Comparison of ENCODE assay signal across 14 mouse cellular contexts in genomic region chr8:84127202-84127901, GRCm38 (mm10). TPM values are rescaled to one million over a fixed set of nuclear protein-coding genes. Genes with fewer than 3 reads are reported as not detected.
DNase-seq lines count a peak whose midpoint lies in the region; ATAC-seq and TF ChIP-seq lines count a peak whose summit lies in the region.
"Had no signal": no experiment of that assay in that cellular context is flagged by ENCODE, and none has a peak within 500 bp of the region (broad histone marks: within the 10 kb centered on the region; RNA-seq: fewer than 3 reads in every experiment).

No protein-coding gene starts in this region.

- H3K27me3 ChIP-seq in intestine, embryonic 14.5 days (replicated peaks; ENCODE audit: control insufficient read depth, insufficient read depth, low read length): no peaks in the 10 kb centered on the region
- H3K27me3 ChIP-seq in intestine, postnatal 0 days (replicated peaks; ENCODE audit: control insufficient read depth, insufficient read depth, low read length): no peaks in the 10 kb centered on the region
- H3K27me3 ChIP-seq in embryonic facial prominence, embryonic 11.5 days (ENCODE audit: control insufficient read depth, insufficient read depth, low read length): no peaks in the 10 kb centered on the region
- no peaks in the 10 kb centered on the region for H3K27me3 ChIP-seq in myocyte (ENCODE audit: control insufficient read depth, insufficient read depth, insufficient read length)
- H3K27me3 ChIP-seq in forebrain, embryonic 12.5 days: peaks cover 5% of the 10 kb centered on the region; the same call in 1 of the 2 replicates
- no peaks in the 10 kb centered on the region for H3K27me3 ChIP-seq in forebrain, embryonic 13.5 days

- no peak for TF ChIP-seq CTCF in intestine, postnatal 0 days (IDR thresholded peaks at IDR 0.05; ENCODE audit: low read depth)

- no peaks in the 10 kb centered on the region for H3K4me1 ChIP-seq in intestine, embryonic 14.5 days (replicated peaks; ENCODE audit: control insufficient read depth, insufficient read depth, low read length)
- no peaks in the 10 kb centered on the region for H3K4me1 ChIP-seq in intestine, postnatal 0 days (replicated peaks; ENCODE audit: control insufficient read depth, insufficient read depth, low read length)
- H3K4me1 ChIP-seq in embryonic facial prominence, embryonic 11.5 days (ENCODE audit: control insufficient read depth, insufficient read depth, low read length): no peaks in the 10 kb centered on the region
- peaks cover 6% of the 10 kb centered on the region; the same call in 1 of the 2 replicates for H3K4me1 ChIP-seq in forebrain, embryonic 12.5 days
- H3K4me1 ChIP-seq in forebrain, embryonic 13.5 days: peaks cover 5% of the 10 kb centered on the region; the same call in 1 of the 2 replicates

- H3K9me3 ChIP-seq in intestine, embryonic 14.5 days (ENCODE audit: control insufficient read depth, low read length): no peaks in the 10 kb centered on the region
- H3K9me3 ChIP-seq in intestine, postnatal 0 days (ENCODE audit: control insufficient read depth): no peaks in the 10 kb centered on the region
- no peaks in the 10 kb centered on the region for H3K9me3 ChIP-seq in embryonic facial prominence, embryonic 11.5 days (replicated peaks; ENCODE audit: control insufficient read depth, low read length)
- H3K9me3 ChIP-seq in forebrain, embryonic 12.5 days: no peaks in the 10 kb centered on the region
- no peaks in the 10 kb centered on the region for H3K9me3 ChIP-seq in forebrain, embryonic 13.5 days (replicated peaks)

- H3K9ac ChIP-seq in intestine, embryonic 14.5 days (ENCODE audit: low read length): no peak overlapping the region
- H3K9ac ChIP-seq in intestine, postnatal 0 days (ENCODE audit: low read depth, low read length): no peak overlapping the region
- no peak overlapping the region for H3K9ac ChIP-seq in embryonic facial prominence, embryonic 11.5 days (replicated peaks; ENCODE audit: low read length)
- no peak overlapping the region for H3K9ac ChIP-seq in forebrain, embryonic 12.5 days
- H3K9ac ChIP-seq in forebrain, embryonic 13.5 days: no peak overlapping the region

- H3ac ChIP-seq in myocyte (ENCODE audit: control insufficient read depth, insufficient read length): no peak overlapping the region

- no peak overlapping the region for H3K4me2 ChIP-seq in intestine, embryonic 14.5 days (ENCODE audit: low read length)
- no peak overlapping the region for H3K4me2 ChIP-seq in intestine, postnatal 0 days (replicated peaks; ENCODE audit: low read depth)
- no peak overlapping the region for H3K4me2 ChIP-seq in embryonic facial prominence, embryonic 11.5 days (ENCODE audit: low read depth, low read length)
- peak overlapping the region; percentile 90 for H3K4me2 ChIP-seq in myocyte (ENCODE audit: low read depth)
- no peak overlapping the region for H3K4me2 ChIP-seq in forebrain, embryonic 12.5 days
- no peak overlapping the region for H3K4me2 ChIP-seq in forebrain, embryonic 13.5 days

- 0 out of 2 replicates have a peak, but pooled peaks have one; percentile 10 for ATAC-seq in intestine, embryonic 14.5 days (replicated peaks; ENCODE audit: low FRiP score, low TSS enrichment, low read depth)
- no peak for ATAC-seq in intestine, postnatal 0 days
- peak; percentile 11; the same call in 1 of the 2 replicates for ATAC-seq in embryonic facial prominence, embryonic 11.5 days (replicated peaks; ENCODE audit: insufficient number of reproducible peaks, low FRiP score, low TSS enrichment, low read depth)
- ATAC-seq in forebrain, embryonic 12.5 days (ENCODE audit: low FRiP score): no peak
- ATAC-seq in forebrain, embryonic 13.5 days: no peak
- ATAC-seq: intestine, embryonic 16.5 days had no signal

- TF ChIP-seq POLR2A in myocyte (IDR thresholded peaks at IDR 0.05; ENCODE audit: insufficient read length, low read depth): no peak

- no peak overlapping the region for H3K4me3 ChIP-seq in intestine, embryonic 14.5 days (ENCODE audit: low read depth, low read length)
- H3K4me3 ChIP-seq in intestine, postnatal 0 days (ENCODE audit: low read depth, low read length): no peak overlapping the region
- H3K4me3 ChIP-seq in embryonic facial prominence, embryonic 11.5 days (ENCODE audit: low read depth, low read length): no peak overlapping the region
- no peak overlapping the region for H3K4me3 ChIP-seq in myocyte
- H3K4me3 ChIP-seq in forebrain, embryonic 12.5 days (replicated peaks): no peak overlapping the region
- H3K4me3 ChIP-seq in forebrain, embryonic 13.5 days: no peak overlapping the region

- H3K27ac ChIP-seq in intestine, embryonic 14.5 days (ENCODE audit: low read depth): no peak overlapping the region
- H3K27ac ChIP-seq in intestine, postnatal 0 days (ENCODE audit: low read depth, low read length): no peak overlapping the region
- H3K27ac ChIP-seq in embryonic facial prominence, embryonic 11.5 days (replicated peaks; ENCODE audit: low read depth, low read length): no peak overlapping the region
- no peak overlapping the region for H3K27ac ChIP-seq in forebrain, embryonic 12.5 days
- H3K27ac ChIP-seq in forebrain, embryonic 13.5 days: no peak overlapping the region

- no peak for DNase-seq in intestine, embryonic 14.5 days (ENCODE audit: low spot score)
- DNase-seq in CD4-positive helper T cell, adult 2 months (ENCODE audit: low read depth, low spot score): peak; percentile 93
- no peak for DNase-seq in embryonic facial prominence, embryonic 11.5 days (ENCODE audit: low spot score)
- no peak for DNase-seq in layer of hippocampus, postnatal 36 days
- DNase-seq: adrenal gland, postnatal 36 days; embryo, embryonic 11 days; gastrocnemius, postnatal 25 days had no signal

- 65% methylated on average over 17 of the region's 17 CpGs for whole genome bisulfite sequencing in intestine, embryonic 14.5 days
- whole genome bisulfite sequencing in intestine, postnatal 0 days: 61% methylated on average over 17 of the region's 17 CpGs
- 61% methylated on average over 17 of the region's 17 CpGs for WGBS in embryonic facial prominence, embryonic 11.5 days
- WGBS in forebrain, embryonic 12.5 days: 74% methylated on average over 17 of the region's 17 CpGs
- WGBS in forebrain, embryonic 13.5 days: 71% methylated on average over 17 of the region's 17 CpGs

- H3K79me2 ChIP-seq in myocyte (ENCODE audit: control insufficient read depth, insufficient read depth): no peaks in the 10 kb centered on the region

- H3K36me3 ChIP-seq in intestine, embryonic 14.5 days (ENCODE audit: control insufficient read depth, insufficient read depth, low read length): peaks cover 11% of the 10 kb centered on the region
- H3K36me3 ChIP-seq in intestine, postnatal 0 days (ENCODE audit: control insufficient read depth, insufficient read depth): 0 out of 2 replicates have a peak, but pooled peaks cover 8% of the 10 kb centered on the region
- no peaks in the 10 kb centered on the region; the same call in 1 of the 2 replicates for H3K36me3 ChIP-seq in embryonic facial prominence, embryonic 11.5 days (replicated peaks; ENCODE audit: control insufficient read depth, insufficient read depth, low read depth, low read length)
- H3K36me3 ChIP-seq in myocyte (ENCODE audit: control insufficient read depth, insufficient read depth): no peaks in the 10 kb centered on the region
- peaks cover 7% of the 10 kb centered on the region for H3K36me3 ChIP-seq in forebrain, embryonic 12.5 days (replicated peaks)
- H3K36me3 ChIP-seq in forebrain, embryonic 13.5 days (ENCODE audit: poor library complexity, severe bottlenecking): peaks cover 10% of the 10 kb centered on the region

RNA-seq across cellular contexts. Expression of gene Podnl1, which starts 1.6 kb away (rescaled TPM):
- 0.46 and 0.49 TPM in 2 replicates for polyA plus RNA-seq in intestine, embryonic 14.5 days (2014; fragmentation: Nextera tagmentation; extraction: Ambion mirVana)
- polyA plus RNA-seq in intestine, postnatal 0 days (2015; fragmentation: Nextera tagmentation; extraction: Ambion mirVana): 0.29 and 0.46 TPM in 2 replicates
- polyA plus RNA-seq in embryonic facial prominence, embryonic 11.5 days (2014; fragmentation: Nextera tagmentation; extraction: Ambion mirVana): 0.14 TPM in 1 of 2 replicates, not detected in the other
- polyA plus RNA-seq in myocyte (2012; fragmentation: generic; extraction: Trizol): 9.3 TPM
- polyA plus RNA-seq in forebrain, embryonic 12.5 days (2016; fragmentation: Nextera tagmentation; extraction: Ambion mirVana): 0.32 and 0.36 TPM in 2 replicates
- polyA plus RNA-seq in forebrain, embryonic 13.5 days (2015; fragmentation: Nextera tagmentation; extraction: Ambion mirVana): 0.24 and 0.27 TPM in 2 replicates
- not detected for total RNA-seq in layer of hippocampus, postnatal 36 days (2021)
- total RNA-seq: gastrocnemius, postnatal 25 days; left cerebral cortex, postnatal 36 days had no signal

RNA-seq across cellular contexts. Expression of gene Cc2d1a, which starts 20.4 kb away (rescaled TPM):
- polyA plus RNA-seq in intestine, embryonic 14.5 days (2014; fragmentation: Nextera tagmentation; extraction: Ambion mirVana): 17.4 and 19.5 TPM in 2 replicates
- polyA plus RNA-seq in intestine, postnatal 0 days (2015; fragmentation: Nextera tagmentation; extraction: Ambion mirVana): 16.2 and 16.9 TPM in 2 replicates
- polyA plus RNA-seq in embryonic facial prominence, embryonic 11.5 days (2014; fragmentation: Nextera tagmentation; extraction: Ambion mirVana): 9.5 and 10.0 TPM in 2 replicates
- polyA plus RNA-seq in myocyte (2012; fragmentation: generic; extraction: Trizol): 25.3 TPM
- 17.7 and 20.4 TPM in 2 replicates for polyA plus RNA-seq in forebrain, embryonic 12.5 days (2016; fragmentation: Nextera tagmentation; extraction: Ambion mirVana)
- polyA plus RNA-seq in forebrain, embryonic 13.5 days (2015; fragmentation: Nextera tagmentation; extraction: Ambion mirVana): 18.6 and 24.1 TPM in 2 replicates
- 10 to 100 TPM; 58.3 to 64.6 TPM for total RNA-seq in layer of hippocampus, postnatal 36 days (2021)

RNA-seq across cellular contexts. Expression of gene 4930432K21Rik, which starts 20.5 kb away (rescaled TPM):
- polyA plus RNA-seq in intestine, embryonic 14.5 days (2014; fragmentation: Nextera tagmentation; extraction: Ambion mirVana): 0.48 and 0.92 TPM in 2 replicates
- polyA plus RNA-seq in intestine, postnatal 0 days (2015; fragmentation: Nextera tagmentation; extraction: Ambion mirVana): 0.17 and 0.18 TPM in 2 replicates
- polyA plus RNA-seq in embryonic facial prominence, embryonic 11.5 days (2014; fragmentation: Nextera tagmentation; extraction: Ambion mirVana): 0.53 and 0.67 TPM in 2 replicates
- 0.24 TPM for polyA plus RNA-seq in myocyte (2012; fragmentation: generic; extraction: Trizol)
- 2.1 and 2.3 TPM in 2 replicates for polyA plus RNA-seq in forebrain, embryonic 12.5 days (2016; fragmentation: Nextera tagmentation; extraction: Ambion mirVana)
- 2.2 and 2.3 TPM in 2 replicates for polyA plus RNA-seq in forebrain, embryonic 13.5 days (2015; fragmentation: Nextera tagmentation; extraction: Ambion mirVana)
- 1 to 10 TPM; 1.7 to 1.8 TPM for total RNA-seq in layer of hippocampus, postnatal 36 days (2021)
- total RNA-seq: gastrocnemius, postnatal 25 days had no signal

RNA-seq across cellular contexts. Expression of gene Dcaf15, which starts 22.8 kb away (rescaled TPM):
- polyA plus RNA-seq in intestine, embryonic 14.5 days (2014; fragmentation: Nextera tagmentation; extraction: Ambion mirVana): 10.8 and 11.7 TPM in 2 replicates
- 8.6 and 10.4 TPM in 2 replicates for polyA plus RNA-seq in intestine, postnatal 0 days (2015; fragmentation: Nextera tagmentation; extraction: Ambion mirVana)
- polyA plus RNA-seq in embryonic facial prominence, embryonic 11.5 days (2014; fragmentation: Nextera tagmentation; extraction: Ambion mirVana): 9.8 and 11.3 TPM in 2 replicates
- polyA plus RNA-seq in myocyte (2012; fragmentation: generic; extraction: Trizol): 24.3 TPM
- polyA plus RNA-seq in forebrain, embryonic 12.5 days (2016; fragmentation: Nextera tagmentation; extraction: Ambion mirVana): 18.7 and 19.4 TPM in 2 replicates
- polyA plus RNA-seq in forebrain, embryonic 13.5 days (2015; fragmentation: Nextera tagmentation; extraction: Ambion mirVana): 17.0 and 19.2 TPM in 2 replicates
- total RNA-seq in layer of hippocampus, postnatal 36 days (2021): 10 to 100 TPM; 16.7 to 20.9 TPM

RNA-seq across cellular contexts. Expression of gene Nanos3, which starts 57.7 kb away (rescaled TPM):
- polyA plus RNA-seq in intestine, embryonic 14.5 days (2014; fragmentation: Nextera tagmentation; extraction: Ambion mirVana): 4.1 and 4.4 TPM in 2 replicates
- polyA plus RNA-seq in intestine, postnatal 0 days (2015; fragmentation: Nextera tagmentation; extraction: Ambion mirVana): 1.6 and 1.8 TPM in 2 replicates
- 3.9 and 4.7 TPM in 2 replicates for polyA plus RNA-seq in embryonic facial prominence, embryonic 11.5 days (2014; fragmentation: Nextera tagmentation; extraction: Ambion mirVana)
- 1.2 TPM for polyA plus RNA-seq in myocyte (2012; fragmentation: generic; extraction: Trizol)
- polyA plus RNA-seq in forebrain, embryonic 12.5 days (2016; fragmentation: Nextera tagmentation; extraction: Ambion mirVana): 5.9 and 6.0 TPM in 2 replicates
- 4.7 and 6.5 TPM in 2 replicates for polyA plus RNA-seq in forebrain, embryonic 13.5 days (2015; fragmentation: Nextera tagmentation; extraction: Ambion mirVana)
- total RNA-seq in layer of hippocampus, postnatal 36 days (2021): 1 to 10 TPM; 2.2 to 4.9 TPM
- total RNA-seq: gastrocnemius, postnatal 25 days; monocyte, adult 5-6 weeks had no signal

Comparison
In these comparisons a context has a peak if more than half of its experiments do, and no peak if none do; other contexts are left out.
1. ATAC-seq: peak in intestine, embryonic 14.5 days (single experiment) and embryonic facial prominence, embryonic 11.5 days (single experiment); none in intestine, postnatal 0 days (single experiment), forebrain, embryonic 12.5 days (single experiment) and forebrain, embryonic 13.5 days (single experiment).